Mouse (Mus musculus) kidney, adult 10 weeks (tissue): ENCODE measurements around the gene Olfr167. TPM values are rescaled to one million over a fixed set of nuclear protein-coding genes. Genes with fewer than 3 reads are reported as not detected.

Source experiments
- polyA plus RNA-seq: library from polyadenylated mRNA; stranded (reverse); fragments of 350-450 nt; fragmentation: Illumina TruSeq; extraction: RNeasy Lipid Tissue Mini Kit (QIAGEN cat#74804); gene quantifications from one replicate; pipeline ENCODE4 v1.2.3, GENCODE M21; 2014; ENCODE audit warnings: low read depth, low replicate concordance

The Olfr167 gene
- not detected for polyA plus RNA-seq

DNA sequence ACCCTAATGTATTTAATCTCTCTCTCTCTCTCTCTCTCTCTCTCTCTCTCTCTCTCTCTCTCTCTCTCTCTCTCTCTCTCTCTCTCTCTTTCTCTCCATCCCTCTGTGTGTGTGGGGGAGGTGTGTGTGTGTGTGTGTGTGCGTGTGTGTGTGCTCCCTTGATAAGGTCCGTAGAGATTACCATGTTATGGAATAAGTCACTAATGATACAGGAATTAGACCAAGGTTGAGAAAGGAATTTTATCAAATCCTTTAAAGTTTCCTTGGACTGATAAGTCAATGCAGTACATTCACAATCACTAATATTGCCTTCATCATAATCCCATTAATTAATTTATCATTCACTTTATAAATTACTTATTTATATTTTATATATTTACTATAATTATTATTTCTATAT is at the start of gene Olfr167:
TSS of gene Olfr167 (minus strand) at position 101 of the 400 bp plus-strand sequence.

DNA sequence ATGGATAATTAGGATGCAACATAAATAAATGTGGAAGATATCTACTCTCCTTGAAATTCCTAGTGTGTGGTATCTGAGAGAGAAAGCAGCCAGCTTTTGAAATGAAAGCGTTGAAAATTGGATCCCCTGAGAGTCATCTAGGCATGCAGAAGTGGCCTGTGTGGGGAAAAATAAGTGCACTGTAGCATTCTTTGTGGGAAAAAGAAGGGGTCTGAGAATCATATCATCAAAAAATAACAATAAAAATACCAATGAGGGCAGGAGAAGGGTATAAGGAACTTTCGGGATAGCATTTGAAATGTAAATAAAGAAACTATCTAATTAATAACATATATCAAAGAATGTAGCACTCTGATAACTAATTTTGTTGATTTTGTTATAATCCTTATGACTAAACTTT is 49.6 kb upstream of the Olfr167 start, which contains the start of gene Olfr169:
TSS of gene Olfr169 (minus strand) at position 101 of the 400 bp plus-strand sequence.

DNA sequence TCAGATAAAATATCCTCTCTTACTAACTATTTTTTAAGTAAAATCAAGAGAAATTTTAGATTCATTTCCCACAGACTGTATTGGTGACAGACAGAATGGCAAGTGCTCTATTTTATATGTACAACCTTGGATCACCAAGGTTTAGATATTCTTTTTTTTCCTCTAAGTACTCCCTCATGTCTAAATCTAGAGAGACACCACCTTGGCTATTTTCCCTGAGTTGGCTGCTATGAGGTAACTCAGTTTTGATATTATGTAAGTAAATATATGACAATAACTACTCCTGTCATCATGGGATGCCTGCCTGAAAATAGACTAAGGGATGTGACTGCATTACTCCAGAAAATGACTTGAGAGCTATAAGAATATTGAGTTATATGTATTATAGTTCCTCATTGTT is 13.4 kb upstream of the Olfr167 start, which contains the start of gene Olfr168:
TSS of gene Olfr168 (minus strand) at position 101 of the 400 bp plus-strand sequence.

DNA sequence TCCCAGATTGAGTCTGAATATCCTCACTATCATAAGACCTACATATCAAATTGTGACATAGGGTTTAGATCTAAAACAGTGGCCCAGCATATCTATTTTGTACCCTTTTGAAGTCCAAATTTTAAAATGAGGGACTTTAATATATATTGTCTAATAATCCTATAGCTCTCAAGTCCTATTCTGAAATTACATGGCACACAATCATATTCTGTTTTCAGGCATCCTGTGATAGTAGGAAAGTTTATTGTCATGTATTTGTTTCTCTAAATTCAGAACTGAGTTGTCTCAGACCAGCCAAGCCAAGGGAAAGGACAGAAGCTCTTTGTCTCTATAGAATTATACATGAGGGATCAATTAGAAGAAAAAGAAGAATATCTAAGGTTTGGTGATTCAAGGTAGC is 38.7 kb downstream of the Olfr167 start, which contains the start of gene Olfr166:
TSS of gene Olfr166 (plus strand) at position 301 of the 400 bp plus-strand sequence.

Other genes starting within 250 kb of the Olfr167 start
- gene Olfr164, start 208.2 kb downstream of the Olfr167 start, polyA plus RNA-seq: not detected
- gene Olfr165, start 99.1 kb downstream of the Olfr167 start, polyA plus RNA-seq: not detected
- not detected for gene Olfr166, start 38.6 kb downstream of the Olfr167 start, polyA plus RNA-seq
- not detected for gene Olfr168, start 13.3 kb upstream of the Olfr167 start, polyA plus RNA-seq
- gene Olfr169, start 49.5 kb upstream of the Olfr167 start, polyA plus RNA-seq: not detected
- gene Olfr170, start 89.6 kb upstream of the Olfr167 start, polyA plus RNA-seq: not detected
- not detected for gene Olfr171, start 107.7 kb upstream of the Olfr167 start, polyA plus RNA-seq
- gene Lamp3, start 184.1 kb upstream of the Olfr167 start, polyA plus RNA-seq: not detected
- 0.69 TPM for gene B3gnt5, start 237.9 kb upstream of the Olfr167 start, polyA plus RNA-seq